Mouse (Mus musculus) heart, adult 2 months (tissue): ENCODE measurements around the gene Grik1.

ENCODE experiments used
- CTCF ChIP-seq: fragments of 200-600 bp; IDR thresholded peaks from 2 replicates; pipeline ENCODE4 v1.8.1; 2022; ENCODE audit warnings: antibody characterized with exemption, mild to moderate bottlenecking, moderate library complexity
- POLR2A ChIP-seq: fragments of 200-500 bp; IDR thresholded peaks from 2 replicates; pipeline ENCODE4 v1.6.1; 2011; ENCODE audit warnings: mild to moderate bottlenecking, low read depth, low read length, control low read depth; ENCODE audit not compliant: insufficient read depth

DNA sequence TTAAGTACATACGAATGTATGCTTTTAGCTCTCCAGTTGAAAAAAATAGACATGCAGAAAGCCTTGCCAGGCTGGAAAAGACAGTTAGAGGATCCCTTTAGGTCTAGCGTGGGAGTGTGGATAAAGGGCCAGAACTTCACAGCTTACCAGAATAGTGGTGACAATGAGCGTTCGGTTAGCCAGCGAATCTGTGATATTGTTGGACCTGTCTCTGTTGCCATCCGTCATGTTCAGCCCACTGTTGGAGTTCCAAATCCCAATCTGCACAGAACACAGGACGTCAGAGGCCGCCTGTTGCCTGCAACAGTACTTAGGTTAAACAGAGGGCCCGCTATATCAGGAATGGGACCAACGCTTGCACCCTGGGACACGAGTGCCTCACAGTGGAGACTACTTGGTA is 340.2 kb downstream of the Grik1 start:
- TF ChIP-seq CTCF (no peak), POLR2A (no peak)
